Mouse (Mus musculus) small intestine, adult 2 months (tissue): ENCODE measurements around the gene Plekho2. TPM values are rescaled to one million over a fixed set of nuclear protein-coding genes. Genes with fewer than 3 reads are reported as not detected.

Experiments used
- H3K27ac ChIP-seq: fragments of 200-500 bp; 2 replicates; pipeline ENCODE4 v1.5.1; 2012; ENCODE audit warnings: low read depth, low read length, control low read depth, inconsistent platforms; ENCODE audit not compliant: insufficient read depth
- H3K27me3 ChIP-seq: fragments of 200-500 bp; 2 replicates; pipeline ENCODE4 v1.6.1; 2012; ENCODE audit warnings: mild to moderate bottlenecking, moderate library complexity, low read length, inconsistent platforms; ENCODE audit not compliant: control insufficient read depth, insufficient read depth
- H3K36me3 ChIP-seq: fragments of 200-500 bp; 2 replicates; pipeline ENCODE4 v1.6.1; 2012; ENCODE audit warnings: mild to moderate bottlenecking, low read length, control low read depth, inconsistent platforms; ENCODE audit not compliant: control insufficient read depth, insufficient read depth
- H3K4me1 ChIP-seq: fragments of 200-500 bp; 2 replicates; pipeline ENCODE4 v1.6.1; 2012; ENCODE audit warnings: low read length, inconsistent platforms, mixed read lengths; ENCODE audit not compliant: control insufficient read depth, insufficient read depth, insufficient read length
- H3K4me3 ChIP-seq: fragments of 200-500 bp; 2 replicates; pipeline ENCODE4 v1.5.1; 2012; ENCODE audit warnings: low read depth, mild to moderate bottlenecking, control low read depth, inconsistent platforms, low read length, moderate library complexity
- CTCF ChIP-seq: fragments of 200-500 bp; IDR thresholded peaks from 2 replicates; pipeline ENCODE4 v1.5.1; 2012; ENCODE audit warnings: low read depth, mild to moderate bottlenecking, control low read depth, inconsistent platforms, low read length, moderate library complexity, mixed read lengths; ENCODE audit not compliant: insufficient replicate concordance, insufficient read length; ENCODE audit errors: extremely low read depth
- POLR2A ChIP-seq: fragments of 200-500 bp; IDR thresholded peaks from 2 replicates; pipeline ENCODE4 v1.6.1; 2012; ENCODE audit warnings: low read depth, mild to moderate bottlenecking, control low read depth, inconsistent platforms, low read length, moderate library complexity
- WGBS: fragments of 180-500 bp; shearing (Covaris S2); methylation state at CpG from one replicate; pipeline ENCODE4 v1.1.7; 2018; 5-methylcytosine and 5-hydroxymethylcytosine counted together
- polyA plus RNA-seq: library from polyadenylated mRNA; depleted of rRNA; stranded (reverse); fragments of >200 nt; gene quantifications from 2 replicates; pipeline ENCODE4 v1.2.3, GENCODE M21; 2012

The Plekho2 gene
- polyA plus RNA-seq, 1 experiment: 9.7 TPM

- 63% methylated on average over 6 of the region's 6 CpGs for WGBS
- H3K27me3 ChIP-seq: no peaks in the 10 kb centered on the region
- TF ChIP-seq CTCF: no peak
- TF ChIP-seq POLR2A: no peak
- H3K27ac ChIP-seq: no peak overlapping the region
- H3K4me3 ChIP-seq: no peak overlapping the region
- no peaks in the 10 kb centered on the region for H3K36me3 ChIP-seq
- H3K4me1 ChIP-seq: no peaks in the 10 kb centered on the region
Measured at GRCm38 (mm10) chr9:65528417-65529038, 51.3 kb downstream of the Plekho2 start.

GRCm38 (mm10) chr9:65525445-65526195 lies 54.2 kb downstream of the Plekho2 start:
- TF ChIP-seq POLR2A (no peak), CTCF (no peak)
- 75% methylated on average over 10 of the region's 10 CpGs for WGBS
- H3K4me3 ChIP-seq: no peak overlapping the region

GRCm38 (mm10) chr9:65523611-65524364 lies 56.1 kb downstream of the Plekho2 start:
- TF ChIP-seq CTCF (peak; percentile 95), POLR2A (no peak)
- no peaks in the 10 kb centered on the region for H3K36me3 ChIP-seq
- no peaks in the 10 kb centered on the region for H3K4me1 ChIP-seq
- H3K27me3 ChIP-seq: peaks cover 7% of the 10 kb centered on the region; the same call in 1 of the 2 replicates
- WGBS: 23% methylated on average over 14 of the region's 14 CpGs
- no peak overlapping the region for H3K27ac ChIP-seq
- no peak overlapping the region for H3K4me3 ChIP-seq

More at GRCm38 (mm10) chr9:65525445-65526195, 54.2 kb downstream of the Plekho2 start:
- no peak overlapping the region for H3K27ac ChIP-seq
- no peaks in the 10 kb centered on the region for H3K4me1 ChIP-seq
- peaks cover 2% of the 10 kb centered on the region; the same call in 1 of the 2 replicates for H3K27me3 ChIP-seq
- no peaks in the 10 kb centered on the region for H3K36me3 ChIP-seq

- 19% methylated on average over 11 of the region's 11 CpGs for WGBS
- Histone ChIP-seq H3K27me3 (peaks cover 7% of the 10 kb centered on the region; the same call in 1 of the 2 replicates), H3K36me3 (no peaks in the 10 kb centered on the region), H3K4me1 (no peaks in the 10 kb centered on the region), H3K27ac (no peak overlapping the region), H3K4me3 (no peak overlapping the region)
- TF ChIP-seq POLR2A: no peak
- no peak for TF ChIP-seq CTCF
Measured at GRCm38 (mm10) chr9:65520505-65520876, 59.3 kb downstream of the Plekho2 start.

- H3K27me3 ChIP-seq: peaks cover 7% of the 10 kb centered on the region; the same call in 1 of the 2 replicates
- 17% methylated on average over 21 of the region's 25 CpGs for WGBS
- no peak within 1 kb of the TSS for H3K27ac ChIP-seq
- no peaks in the 10 kb centered on the region for H3K4me1 ChIP-seq
- no peaks in the 10 kb centered on the region for H3K36me3 ChIP-seq
- TF ChIP-seq POLR2A (no peak), CTCF (no peak)
- H3K4me3 ChIP-seq: no peak within 1 kb of the TSS
Measured at GRCm38 (mm10) chr9:65519807-65520504, 59.9 kb downstream of the Plekho2 start, which contains the start of gene Ankdd1a. Gene Ankdd1a, minus strand, starts transcription at chr9:65520193.

GRCm38 (mm10) chr9:65514851-65515261 lies 65.0 kb downstream of the Plekho2 start:
- Histone ChIP-seq H3K4me3 (no peak overlapping the region), H3K36me3 (no peaks in the 10 kb centered on the region), H3K4me1 (no peaks in the 10 kb centered on the region), H3K27me3 (0 out of 2 replicates have a peak, but pooled peaks cover under 1% of the 10 kb centered on the region), H3K27ac (no peak overlapping the region)
- 85% methylated on average over 3 of the region's 3 CpGs for WGBS
- TF ChIP-seq POLR2A (no peak), CTCF (no peak)
